Mouse (Mus musculus): ENCODE data around the gene Samd15.
A peak's percentile ranks its signal among the peaks of the same experiment; 100 is the strongest.
"Not testable (repeated sequence)": the region's sequence is repeated elsewhere in the genome, so short reads cannot be mapped to it uniquely, and the experiment has no call there.

Samd15 gene

GRCm38 (mm10) chr12:87199206-87199972 lies at the start of gene Samd15:
Gene Samd15, plus strand, starts transcription at chr12:87199723.
- peak; percentile 54 for DNase-seq

- DNase-seq: peak; percentile 39
Measured at GRCm38 (mm10) chr12:87154448-87154847, 45.1 kb upstream of the Samd15 start.

- peak; percentile 38 for DNase-seq
Measured at GRCm38 (mm10) chr12:87157361-87157760, 42.2 kb upstream of the Samd15 start.

GRCm38 (mm10) chr12:87158099-87158498 lies 41.4 kb upstream of the Samd15 start:
- DNase-seq: peak; percentile 37

GRCm38 (mm10) chr12:87160310-87160709 lies 39.2 kb upstream of the Samd15 start:
- DNase-seq: no peak

GRCm38 (mm10) chr12:87160815-87161214 lies 38.7 kb upstream of the Samd15 start:
- DNase-seq: no peak

GRCm38 (mm10) chr12:87175194-87175946 lies 24.2 kb upstream of the Samd15 start:
- no peak for DNase-seq

- DNase-seq: no peak
Measured at GRCm38 (mm10) chr12:87177631-87178030, 21.9 kb upstream of the Samd15 start.

GRCm38 (mm10) chr12:87193008-87193407 lies 6.5 kb upstream of the Samd15 start:
- no peak for DNase-seq

- DNase-seq: no peak
Measured at GRCm38 (mm10) chr12:87195069-87195468, 4.5 kb upstream of the Samd15 start.

GRCm38 (mm10) chr12:87196310-87196709 lies 3.2 kb upstream of the Samd15 start:
- DNase-seq: no peak

GRCm38 (mm10) chr12:87198792-87199191 lies 731 bp upstream of the Samd15 start:
- no peak for DNase-seq

GRCm38 (mm10) chr12:87199973-87200586 lies 557 bp downstream of the Samd15 start, which contains the start of gene Tmed8:
Gene Tmed8, minus strand, starts transcription at chr12:87200454.
- peak; percentile 86 for DNase-seq

GRCm38 (mm10) chr12:87201694-87202093 lies 2.2 kb downstream of the Samd15 start:
- DNase-seq: no peak

- not testable (repeated sequence) for DNase-seq
Measured at GRCm38 (mm10) chr12:87205789-87206188, 6.3 kb downstream of the Samd15 start.

GRCm38 (mm10) chr12:87212844-87213606 lies 13.5 kb downstream of the Samd15 start:
- DNase-seq: no peak

GRCm38 (mm10) chr12:87216053-87216452 lies 16.5 kb downstream of the Samd15 start:
- no peak for DNase-seq

GRCm38 (mm10) chr12:87217596-87217995 lies 18.1 kb downstream of the Samd15 start:
- no peak for DNase-seq

- peak; percentile 17 for DNase-seq
Measured at GRCm38 (mm10) chr12:87219362-87219761, 19.8 kb downstream of the Samd15 start.

- DNase-seq: no peak
Measured at GRCm38 (mm10) chr12:87224950-87225349, 25.4 kb downstream of the Samd15 start.

GRCm38 (mm10) chr12:87226801-87227200 lies 27.3 kb downstream of the Samd15 start:
- no peak for DNase-seq

GRCm38 (mm10) chr12:87229633-87230032 lies 30.1 kb downstream of the Samd15 start:
- no peak for DNase-seq

- no peak for DNase-seq
Measured at GRCm38 (mm10) chr12:87230379-87230895, 30.9 kb downstream of the Samd15 start.

All from lung, postnatal 10 days (tissue).